Mouse (Mus musculus) layer of hippocampus, postnatal 36 days (tissue): ENCODE data around the gene Clcn6. TPM values are rescaled to one million over a fixed set of nuclear protein-coding genes. Genes with fewer than 3 reads are reported as not detected.

Experiments
- DNase-seq, 2 experiments: peaks; one replicate each; pipeline ENCODE4 v3.0.0; 2022
- total RNA-seq, 2 experiments: library from RNA; stranded (reverse); gene quantifications; 2 replicates each; pipeline ENCODE4 v1.2.3; 2021

Gene Clcn6
- total RNA-seq, 2 experiments from 2014 or later, result 71.1 to 75.3 TPM

DNA sequence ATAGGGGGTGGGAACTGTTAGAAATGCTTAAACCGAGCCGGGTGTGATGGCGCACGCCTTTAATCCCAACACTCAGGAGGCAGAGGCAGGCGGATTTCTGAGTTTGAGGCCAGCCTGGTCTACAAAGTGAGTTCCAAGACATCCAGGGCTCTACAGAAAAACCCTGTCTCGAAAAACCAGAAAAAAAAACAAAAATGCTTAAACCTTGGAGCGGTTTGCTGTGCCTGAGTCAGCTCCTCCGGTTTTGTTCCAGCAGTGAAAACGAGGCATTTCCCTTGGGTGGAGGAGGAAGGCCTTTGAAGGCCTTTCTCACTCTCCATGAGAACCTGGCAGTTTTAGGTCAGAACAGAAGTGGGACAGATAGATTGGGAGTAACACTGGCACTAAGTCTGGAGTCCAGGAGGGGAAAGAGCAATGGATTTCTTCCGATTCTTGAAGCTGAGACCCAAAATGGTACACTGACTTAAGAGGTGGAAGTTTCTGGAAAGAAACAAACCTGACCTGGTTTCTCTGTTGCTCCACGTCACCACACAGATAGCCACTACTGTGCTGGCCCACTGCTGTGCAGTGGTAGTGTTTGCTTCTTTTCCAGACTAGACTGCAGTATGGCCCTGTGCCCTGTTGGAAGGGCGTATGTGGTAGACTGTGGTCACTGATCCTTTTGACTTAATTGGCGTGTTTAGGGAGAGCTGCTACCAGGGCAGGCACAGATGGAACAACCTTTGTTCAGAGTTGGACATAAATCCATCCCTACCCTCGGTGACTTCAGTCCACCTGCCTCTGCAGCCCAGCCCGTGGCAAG lies 1.6 kb upstream of the Clcn6 start:
- DNase-seq, result no peak

DNA sequence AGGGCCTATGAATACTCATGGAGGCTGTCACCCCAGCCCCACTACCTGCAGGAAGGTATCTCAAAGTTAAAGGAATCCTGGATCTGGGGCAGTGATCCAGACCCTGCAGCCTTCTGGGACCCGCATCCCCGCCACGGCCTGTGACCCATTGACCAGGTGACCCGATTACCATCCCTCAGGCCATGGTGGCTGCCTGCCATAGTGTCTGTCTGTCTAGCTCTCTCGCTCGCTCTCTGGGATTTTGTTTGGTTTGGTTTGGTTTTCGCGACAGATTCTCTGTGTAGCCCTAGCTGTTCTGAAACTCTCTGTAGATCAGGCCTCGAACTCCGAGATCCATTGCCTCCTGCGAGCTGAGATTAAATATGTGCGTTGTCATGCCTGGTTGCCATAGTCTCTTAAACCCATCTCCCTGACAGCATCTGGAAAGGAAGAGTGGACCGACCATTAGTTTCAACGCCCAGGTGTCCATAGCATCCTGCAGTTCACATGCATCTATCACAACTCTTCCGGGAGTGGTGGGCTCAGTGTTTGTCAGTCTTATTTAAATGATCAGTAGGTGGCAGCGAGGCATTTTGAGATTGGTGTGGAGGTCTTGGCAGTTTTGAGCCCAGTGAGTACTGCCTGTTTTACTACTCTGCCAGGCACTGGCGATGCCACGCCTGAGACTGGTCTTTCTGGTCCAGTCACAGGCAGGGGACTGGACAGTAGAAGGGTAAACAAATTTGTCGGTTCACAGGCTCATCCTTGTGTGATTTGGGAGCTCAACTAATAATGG lies 820 bp upstream of the Clcn6 start:
- no peak for DNase-seq

GRCm38 (mm10) chr4:148038079-148038599 lies 482 bp downstream of the Clcn6 start:
- no peak for DNase-seq

DNA sequence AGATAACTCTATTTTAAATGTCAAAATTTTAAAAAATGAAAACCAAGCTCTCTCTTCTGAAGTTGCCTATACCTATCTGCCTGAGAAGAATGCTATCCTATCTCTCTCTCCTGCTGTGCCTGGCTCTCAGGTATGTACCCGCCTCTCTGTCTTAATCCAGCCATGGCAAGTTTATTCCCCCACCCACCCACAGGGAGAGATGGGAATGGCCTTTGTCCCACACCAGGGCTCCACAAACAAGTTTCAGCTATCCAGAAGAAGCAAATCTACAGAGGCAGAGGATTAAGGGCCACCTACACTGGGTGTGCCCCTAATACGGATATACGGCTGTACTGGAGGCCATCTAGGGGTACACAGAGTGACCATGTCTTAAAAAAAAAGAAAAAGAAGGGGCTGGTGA lies 3.2 kb downstream of the Clcn6 start:
- no peak for DNase-seq

DNA sequence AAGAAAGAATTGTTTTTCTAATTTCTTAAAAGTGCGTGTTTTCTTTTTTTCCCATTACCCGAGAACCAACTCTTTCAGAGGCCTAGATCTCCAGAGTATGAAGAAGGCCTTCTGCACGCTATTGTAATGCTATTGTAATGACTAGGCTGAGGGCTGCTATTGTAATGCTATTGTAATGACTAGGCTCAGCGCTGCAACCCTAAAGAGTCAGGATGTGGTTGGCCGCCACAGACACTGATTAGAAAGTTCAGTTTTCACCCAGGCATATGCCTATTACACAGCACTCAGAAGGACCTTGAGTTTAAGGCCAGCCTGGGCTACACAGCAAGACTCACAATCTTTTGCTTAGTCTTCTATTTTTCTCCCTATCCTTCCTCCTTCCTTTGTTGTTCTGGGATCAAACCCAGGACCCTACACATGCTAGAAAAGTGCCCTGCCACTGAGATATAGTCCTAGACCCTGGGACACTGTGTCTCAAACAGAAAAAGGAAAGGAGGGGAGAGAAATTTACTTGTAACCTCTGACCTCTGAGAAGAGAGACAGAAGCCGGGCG lies 4.7 kb downstream of the Clcn6 start:
- DNase-seq, result no peak

GRCm38 (mm10) chr4:148030506-148030905 lies 8.1 kb downstream of the Clcn6 start:
- DNase-seq, result no peak

DNA sequence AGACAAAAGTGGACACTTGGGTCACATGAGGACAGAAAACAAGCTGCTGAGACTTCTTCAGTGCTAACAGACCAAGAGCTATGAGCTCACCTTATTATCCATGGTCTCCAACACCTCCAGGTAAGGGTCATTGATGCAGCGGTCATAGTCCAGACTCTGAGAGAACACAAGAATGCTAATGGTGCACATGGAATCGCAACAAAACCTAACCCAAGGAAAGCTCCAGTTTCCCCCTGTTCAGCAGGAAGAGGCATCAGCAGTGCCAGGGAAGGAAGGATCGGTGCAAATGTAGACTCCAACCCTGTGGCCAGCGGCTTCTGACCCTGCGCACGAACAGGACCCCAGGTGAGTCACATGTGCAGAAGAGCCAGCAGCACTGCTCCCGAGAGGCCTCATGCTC lies 9.3 kb downstream of the Clcn6 start:
- DNase-seq, result no peak

DNA sequence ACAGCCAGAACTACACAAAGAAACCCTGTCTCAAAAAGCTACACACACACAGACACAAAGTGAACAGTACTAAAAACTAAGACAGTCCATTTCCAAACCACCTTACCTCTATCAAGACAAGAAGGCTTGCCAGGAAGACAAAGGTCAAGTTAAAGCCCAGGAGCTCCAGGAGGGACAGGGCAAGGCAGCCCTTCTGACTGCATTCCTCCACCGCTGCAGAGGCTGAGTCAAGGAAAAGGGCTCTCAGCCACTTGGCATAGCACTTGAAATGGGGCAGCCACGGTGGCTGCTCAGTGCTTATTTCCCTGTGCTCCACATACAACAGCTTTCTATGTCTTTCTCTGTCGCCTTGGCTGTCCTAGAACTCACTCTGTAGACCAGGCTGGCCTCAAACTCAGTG lies 14.6 kb downstream of the Clcn6 start:
- no peak for DNase-seq

GRCm38 (mm10) chr4:148018410-148018809 lies 20.2 kb downstream of the Clcn6 start:
- no peak for DNase-seq

- DNase-seq, result no peak
These were observed 21.6 kb downstream of the Clcn6 start for GRCm38 (mm10) chr4:148016981-148017380.

- DNase-seq, result no peak
These were observed 23.2 kb downstream of the Clcn6 start for GRCm38 (mm10) chr4:148015418-148015817.

- DNase-seq, result no peak
These were observed 26.4 kb downstream of the Clcn6 start for GRCm38 (mm10) chr4:148012216-148012615.

GRCm38 (mm10) chr4:148011332-148011731 lies 27.3 kb downstream of the Clcn6 start:
- no peak for DNase-seq

- no peak for DNase-seq
These were observed 29.0 kb downstream of the Clcn6 start for GRCm38 (mm10) chr4:148009641-148010040.

DNA sequence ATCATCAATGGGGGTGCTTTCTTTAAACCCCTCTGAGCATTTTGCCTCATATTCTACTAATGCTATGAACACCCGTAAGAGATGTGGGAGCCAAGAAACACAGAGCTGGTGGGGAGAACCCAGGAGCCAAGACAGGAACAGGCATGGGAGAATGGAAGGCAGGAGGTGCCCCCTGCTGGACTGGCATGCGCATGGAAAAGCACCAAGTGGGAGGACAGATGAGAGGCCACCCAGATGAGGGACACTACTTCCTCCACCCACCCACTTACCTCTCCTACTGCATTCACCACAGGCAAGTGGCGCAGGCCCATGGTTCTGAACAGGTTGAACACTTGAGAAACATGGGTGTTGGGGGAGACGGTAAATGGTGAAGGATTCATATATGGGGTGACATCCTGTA lies 30.2 kb downstream of the Clcn6 start:
- peak; percentile 60 to 69 for DNase-seq

- DNase-seq, result no peak
These were observed 34.3 kb downstream of the Clcn6 start for GRCm38 (mm10) chr4:148004361-148004760.

DNA sequence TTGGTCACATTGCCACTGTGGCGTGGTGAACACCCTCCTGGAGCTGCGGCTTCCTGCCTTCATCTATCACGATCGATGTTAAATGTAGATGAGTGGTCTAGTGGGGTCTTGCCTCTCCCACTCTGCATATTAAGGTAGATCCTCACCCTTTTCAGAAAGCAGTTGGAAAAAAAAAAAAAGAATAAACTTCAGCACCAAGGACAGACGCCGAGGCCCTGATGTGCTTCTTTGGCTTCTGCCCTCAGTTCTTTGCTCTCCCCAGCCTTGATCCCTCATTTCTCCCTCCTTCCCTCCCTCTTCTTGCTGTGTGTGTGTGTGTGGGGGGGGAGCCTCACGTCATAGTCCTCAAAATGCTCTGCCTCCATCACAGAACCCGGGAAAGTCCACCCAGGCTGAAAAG lies 36.8 kb downstream of the Clcn6 start:
- no peak for DNase-seq

- no peak for DNase-seq
These were observed 37.4 kb downstream of the Clcn6 start for GRCm38 (mm10) chr4:148001013-148001789.

DNA sequence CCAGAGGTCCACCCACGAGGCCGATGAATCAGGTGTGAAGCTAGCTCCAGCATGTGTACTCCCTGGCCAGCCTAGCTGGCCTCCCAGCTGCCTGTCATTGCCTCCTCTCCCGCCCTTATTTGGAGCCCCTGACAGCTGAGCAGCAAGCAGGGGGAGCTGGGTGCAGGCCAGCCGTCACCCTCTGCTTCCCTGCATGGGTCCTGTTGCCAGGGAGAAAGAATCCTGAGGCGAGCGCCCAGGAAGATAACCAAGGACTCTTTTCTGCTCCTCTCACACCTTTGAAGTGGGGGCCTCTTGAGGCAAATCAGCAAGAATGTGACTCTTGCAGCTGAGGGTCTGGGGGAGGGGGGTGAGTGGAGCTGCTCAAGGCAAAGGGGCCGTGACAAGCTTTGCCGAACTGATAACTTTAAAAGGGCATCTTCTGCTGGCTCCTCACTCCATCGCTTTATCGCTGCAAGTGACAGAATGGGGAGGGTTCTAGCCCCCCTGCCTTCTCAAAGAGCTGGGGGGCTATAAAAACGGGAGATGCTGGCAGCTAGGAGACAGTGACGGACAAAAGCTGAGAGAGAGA lies 38.3 kb downstream of the Clcn6 start, which contains the start of gene Nppa:
Nppa (plus strand) TSS at position 521 of the 571 bp plus-strand sequence.
- no peak for DNase-seq

- DNase-seq, result no peak
These were observed 43.3 kb downstream of the Clcn6 start for GRCm38 (mm10) chr4:147995311-147995710.

- no peak for DNase-seq
These were observed 45.0 kb downstream of the Clcn6 start for GRCm38 (mm10) chr4:147993571-147994095.
